ENCODE assay signal across 8 mouse cellular contexts in the genomic region with DNA sequence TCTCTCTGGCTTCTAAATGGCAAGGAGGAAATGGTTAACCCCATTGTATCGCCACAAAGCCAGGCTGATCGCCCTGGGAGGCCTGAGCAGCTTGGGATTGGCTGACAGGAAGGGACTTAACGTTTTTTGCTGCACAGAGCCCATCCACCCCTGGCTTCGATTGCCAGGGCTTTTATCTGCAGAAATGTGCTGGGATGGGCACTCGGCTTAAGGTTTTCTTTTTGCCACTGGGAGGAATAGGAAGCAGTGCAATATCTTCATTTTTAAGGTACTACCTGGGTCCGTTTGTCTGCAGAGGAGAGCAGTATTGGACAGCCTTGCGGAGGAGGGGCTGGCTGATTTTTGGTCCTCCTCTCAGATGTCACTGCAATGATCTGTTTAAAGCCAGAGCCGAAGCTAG.
A peak's percentile ranks its signal among the peaks of the same experiment; 100 is the strongest.
DNase-seq lines count a peak whose midpoint lies in the region; ATAC-seq lines count a peak whose summit lies in the region.

No protein-coding gene starts in this region.

- ATAC-seq in embryonic facial prominence, embryonic 13.5 days (ENCODE audit: insufficient number of reproducible peaks, insufficient read depth, low FRiP score, low TSS enrichment, low read depth): no peak
- no peak for ATAC-seq in liver, embryonic 11.5 days (replicated peaks; ENCODE audit: low FRiP score)
- ATAC-seq in erythroid progenitor cell, adult 5-6 weeks (replicated peaks; ENCODE audit: low FRiP score, poor library complexity, severe bottlenecking): no peak

- WGBS in embryonic facial prominence, embryonic 13.5 days: 3% methylated on average over 8 of the region's 8 CpGs
- WGBS in liver, embryonic 11.5 days: 6% methylated on average over 8 of the region's 8 CpGs

- no peak overlapping the region for H3K4me3 ChIP-seq in embryonic facial prominence, embryonic 13.5 days
- no peak overlapping the region for H3K4me3 ChIP-seq in liver, embryonic 11.5 days (ENCODE audit: low read depth, low read length)

- DNase-seq in thymus, postnatal 4 days: peak; percentile 10
- DNase-seq in thymus, postnatal 25 days: no peak
- DNase-seq in liver, embryonic 11.5 days (ENCODE audit: low spot score): no peak
- DNase-seq in natural killer cell, adult 2 months (ENCODE audit: low spot score in 2 of 2): no peak
- no peak for DNase-seq in ovary, adult 18-20 months (ENCODE audit: low spot score)
- no peak for DNase-seq in c-Kit-positive CD71-positive TER-119-positive erythroid progenitor cells, embryonic 14.5 days (ENCODE audit: low spot score)

- no peaks in the 10 kb centered on the region for H3K36me3 ChIP-seq in embryonic facial prominence, embryonic 13.5 days
- no peaks in the 10 kb centered on the region for H3K36me3 ChIP-seq in liver, embryonic 11.5 days (ENCODE audit: control insufficient read depth, insufficient read depth, low read length)

- H3K27me3 ChIP-seq in embryonic facial prominence, embryonic 13.5 days: 0 out of 2 replicates have a peak, but pooled peaks cover 3% of the 10 kb centered on the region
- H3K27me3 ChIP-seq in liver, embryonic 11.5 days (replicated peaks; ENCODE audit: control insufficient read depth, insufficient read depth, low read length): no peaks in the 10 kb centered on the region

- no peak overlapping the region for H3K9ac ChIP-seq in embryonic facial prominence, embryonic 13.5 days
- H3K9ac ChIP-seq in liver, embryonic 11.5 days (ENCODE audit: low read depth, low read length): no peak overlapping the region

- H3K9me3 ChIP-seq in embryonic facial prominence, embryonic 13.5 days: no peaks in the 10 kb centered on the region
- no peaks in the 10 kb centered on the region for H3K9me3 ChIP-seq in liver, embryonic 11.5 days (ENCODE audit: control insufficient read depth, low read length)

- H3K4me2 ChIP-seq in embryonic facial prominence, embryonic 13.5 days: peak overlapping the region; percentile 47
- peak overlapping the region; percentile 47 for H3K4me2 ChIP-seq in liver, embryonic 11.5 days

- H3K4me1 ChIP-seq in embryonic facial prominence, embryonic 13.5 days: peaks cover 21% of the 10 kb centered on the region; the same call in 1 of the 2 replicates
- no peaks in the 10 kb centered on the region for H3K4me1 ChIP-seq in liver, embryonic 11.5 days (replicated peaks; ENCODE audit: control insufficient read depth, insufficient read depth, low read length)

- no peak overlapping the region for H3K27ac ChIP-seq in embryonic facial prominence, embryonic 13.5 days
- H3K27ac ChIP-seq in liver, embryonic 11.5 days (ENCODE audit: low read depth, low read length): no peak overlapping the region
